Mouse (Mus musculus): Measurements from ENCODE around the gene Atp6v0a2. TPM values are rescaled to one million over a fixed set of nuclear protein-coding genes. Genes with fewer than 3 reads are reported as not detected.
"Not testable (repeated sequence)": the region's sequence is repeated elsewhere in the genome, so short reads cannot be mapped to it uniquely, and the experiment has no call there.

Atp6v0a2 gene
- total RNA-seq (2014; rRNA removed) (23.7 and 28.3 TPM in 2 replicates), polyA plus RNA-seq (2015; fragmentation: Nextera tagmentation; extraction: Ambion mirVana) (25.9 and 27.6 TPM in 2 replicates)

DNA sequence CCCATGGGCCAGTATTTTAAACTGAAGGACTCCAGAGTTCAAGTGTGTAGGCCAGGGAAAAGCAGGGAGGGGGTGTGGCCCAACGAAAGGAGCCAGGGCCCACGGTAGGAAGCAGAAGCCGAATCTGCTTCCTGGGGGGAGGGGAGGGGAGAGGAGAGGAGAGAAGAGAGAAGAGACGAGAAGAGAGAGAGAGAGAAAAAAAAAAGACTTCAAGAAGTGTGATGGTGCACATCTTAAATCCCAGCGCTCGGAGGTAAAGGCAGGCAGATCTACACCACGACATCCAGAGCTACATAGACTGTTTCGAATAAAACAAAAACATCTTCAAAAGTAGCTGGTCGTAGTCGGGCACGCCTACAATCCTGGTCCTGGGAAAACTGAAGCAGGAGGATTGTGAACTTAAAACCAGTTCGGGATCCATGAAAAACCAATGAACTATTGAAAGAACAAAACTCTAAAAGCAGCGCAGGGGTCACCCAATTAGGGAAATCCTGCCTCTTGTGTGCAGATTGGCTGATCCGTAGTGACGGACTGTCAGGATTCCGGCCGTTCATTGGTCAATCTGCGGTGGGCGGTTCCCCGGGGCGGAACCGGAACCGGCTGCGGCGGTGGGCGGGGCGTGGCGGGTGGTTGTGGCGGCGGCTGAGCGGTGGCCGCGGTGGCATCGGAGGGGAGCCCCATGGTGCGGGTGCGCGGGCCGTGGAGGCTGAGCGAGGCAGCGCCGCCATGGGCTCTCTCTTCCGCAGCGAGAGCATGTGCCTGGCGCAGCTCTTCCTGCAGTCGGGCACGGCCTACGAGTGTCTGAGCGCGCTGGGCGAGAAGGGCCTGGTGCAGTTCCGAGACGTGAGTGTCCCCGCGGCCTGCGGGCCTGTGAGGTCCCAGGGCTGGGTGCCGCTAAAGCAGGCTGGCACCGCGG, at the start of gene Atp6v0a2:
TSS of gene Atp6v0a2 (plus strand) at position 129 of the 916 bp plus-strand sequence.
- no peak for TF ChIP-seq CTCF (IDR thresholded peaks at IDR 0.05; ENCODE audit: low read depth)
- H3K27ac ChIP-seq = peak within 1 kb of the TSS; percentile 73
- ATAC-seq (peak; percentile 97), DNase-seq (ENCODE audit: low spot score) (peak; percentile 95)
- WGBS = under 1% methylated on average over 58 of the region's 58 CpGs
- H3K4me3 ChIP-seq (ENCODE audit: low read length) = peak within 1 kb of the TSS; percentile 63
- H3K4me2 ChIP-seq (ENCODE audit: low read depth, low read length) = peak within 1 kb of the TSS; percentile 94
- H3K4me1 ChIP-seq (ENCODE audit: insufficient read depth, low read length) = peaks cover 11% of the 10 kb centered on the region
- H3K9me3 ChIP-seq (ENCODE audit: low read length) = no peaks in the 10 kb centered on the region
- H3K27me3 ChIP-seq (ENCODE audit: insufficient read depth, low read length) = no peaks in the 10 kb centered on the region
- H3K36me3 ChIP-seq (ENCODE audit: insufficient read depth, low read length) = no peaks in the 10 kb centered on the region; the same call in 1 of the 2 replicates
- peak within 1 kb of the TSS; percentile 65 for H3K9ac ChIP-seq (replicated peaks; ENCODE audit: low read length)

DNA sequence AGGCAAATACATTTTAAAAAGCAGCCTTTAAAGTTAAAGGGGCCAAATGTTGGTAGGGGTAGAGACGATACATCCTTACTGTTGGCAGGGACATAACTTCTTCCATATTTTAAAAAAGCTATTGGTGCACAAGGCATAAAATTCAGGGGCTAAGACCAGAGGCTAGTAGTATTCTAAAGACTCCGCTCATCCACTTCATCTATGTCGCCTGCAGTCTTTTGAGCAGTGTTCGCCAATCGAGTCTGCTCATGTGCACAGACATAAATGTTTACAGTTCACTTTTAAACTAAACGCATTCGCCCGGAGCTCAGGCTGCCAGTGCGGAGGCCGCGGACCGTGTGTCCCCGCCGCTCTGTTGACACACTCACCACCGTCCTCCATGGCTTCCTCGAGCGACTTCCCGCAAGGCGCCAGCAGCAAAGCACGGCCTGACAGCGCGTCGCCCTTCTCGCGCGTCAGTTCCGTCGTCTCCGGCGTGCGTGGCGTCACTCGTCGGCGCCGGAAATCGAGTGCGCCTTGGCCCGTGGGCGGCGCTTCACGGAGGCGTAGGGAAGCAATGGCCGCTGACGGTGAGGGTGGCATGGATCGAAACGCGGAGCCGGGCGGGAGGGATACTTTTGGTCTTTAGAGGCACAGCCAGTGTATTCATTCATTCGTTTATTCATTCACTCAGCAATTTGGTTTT, 49.6 kb upstream of the Atp6v0a2 start, which contains the start of the genes Eif2b1 and Gtf2h3:
TSS of gene Eif2b1 (minus strand) at position 499 of the 685 bp plus-strand sequence.
TSS of gene Gtf2h3 (plus strand) at position 508 of the 685 bp plus-strand sequence.
- H3K4me1 ChIP-seq (ENCODE audit: insufficient read depth, low read length) = peaks cover 16% of the 10 kb centered on the region; the same call in 1 of the 2 replicates
- no peaks in the 10 kb centered on the region for H3K27me3 ChIP-seq (ENCODE audit: insufficient read depth, low read length)
- peak within 1 kb of the TSS; percentile 82 for H3K4me3 ChIP-seq (ENCODE audit: low read length)
- DNase-seq (ENCODE audit: low spot score) (peak; percentile 98), ATAC-seq (peak; percentile 95)
- H3K9me3 ChIP-seq (ENCODE audit: low read length) = no peaks in the 10 kb centered on the region
- under 1% methylated on average over 51 of the region's 51 CpGs for WGBS
- peaks cover 28% of the 10 kb centered on the region for H3K36me3 ChIP-seq (ENCODE audit: insufficient read depth, low read length)
- peak within 1 kb of the TSS; percentile 79 for H3K9ac ChIP-seq (replicated peaks; ENCODE audit: low read length)
- TF ChIP-seq CTCF (IDR thresholded peaks at IDR 0.05; ENCODE audit: low read depth) = no peak
- peak within 1 kb of the TSS; percentile 81 for H3K4me2 ChIP-seq (ENCODE audit: low read depth, low read length)
- H3K27ac ChIP-seq = peak within 1 kb of the TSS; percentile 69

DNA sequence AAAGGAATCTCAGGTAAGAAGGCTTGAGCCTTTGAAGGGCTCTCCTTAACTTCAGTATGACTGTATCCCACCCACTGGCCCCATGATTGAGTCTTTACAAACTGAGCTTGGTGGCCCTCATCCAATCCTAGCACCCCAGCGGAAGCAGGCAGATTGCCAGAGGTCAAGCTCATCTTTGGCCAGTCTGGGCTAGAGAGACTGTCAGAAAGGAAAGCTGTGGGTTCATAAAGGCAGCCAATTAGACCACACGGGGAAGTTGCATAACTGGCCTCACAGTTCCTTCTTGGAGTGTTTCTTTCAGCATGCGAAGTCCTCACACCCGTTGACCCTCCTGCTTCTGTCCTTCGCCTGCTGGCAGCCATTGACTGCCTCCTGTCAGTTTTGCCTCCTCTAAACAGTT, 45.9 kb upstream of the Atp6v0a2 start:
- no peak for ATAC-seq
- TF ChIP-seq CTCF (IDR thresholded peaks at IDR 0.05; ENCODE audit: low read depth) = no peak
- H3K36me3 ChIP-seq (ENCODE audit: insufficient read depth, low read length) = peaks cover 28% of the 10 kb centered on the region

DNA sequence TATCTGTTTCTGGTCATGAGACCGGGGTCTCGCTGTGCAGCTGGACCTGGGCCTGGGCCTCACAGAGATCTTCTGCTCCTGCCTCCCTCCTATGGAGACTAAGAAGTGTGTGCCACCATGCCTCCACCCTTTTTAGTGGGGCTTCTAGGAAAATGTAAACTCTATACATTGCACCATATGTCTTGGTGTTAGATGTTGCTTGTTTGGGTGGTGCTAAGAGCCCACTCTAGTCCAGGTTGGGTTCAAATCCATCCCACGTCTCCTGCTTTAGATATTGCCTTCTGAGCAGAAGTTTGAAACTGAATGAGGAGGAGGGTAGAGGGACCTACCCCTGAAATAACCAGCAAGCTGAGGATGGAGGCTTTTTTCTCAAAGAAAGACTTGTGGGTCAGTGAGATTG, 35.6 kb upstream of the Atp6v0a2 start:
- WGBS = 96% methylated on average over 3 of the region's 3 CpGs
- Histone ChIP-seq H3K4me2 (ENCODE audit: low read depth, low read length) (no peak overlapping the region), H3K4me1 (ENCODE audit: insufficient read depth, low read length) (no peaks in the 10 kb centered on the region), H3K4me3 (ENCODE audit: low read length) (no peak overlapping the region), H3K36me3 (ENCODE audit: insufficient read depth, low read length) (peaks cover 32% of the 10 kb centered on the region; the same call in 1 of the 2 replicates), H3K27ac (no peak overlapping the region), H3K27me3 (ENCODE audit: insufficient read depth, low read length) (no peaks in the 10 kb centered on the region), H3K9me3 (ENCODE audit: low read length) (no peaks in the 10 kb centered on the region), H3K9ac (replicated peaks; ENCODE audit: low read length) (no peak overlapping the region)
- ATAC-seq (no peak), DNase-seq (ENCODE audit: low spot score) (no peak)
- no peak for TF ChIP-seq CTCF (IDR thresholded peaks at IDR 0.05; ENCODE audit: low read depth)

More for the DNA sequence above, 45.9 kb upstream of the Atp6v0a2 start:
- H3K4me2 ChIP-seq (ENCODE audit: low read depth, low read length) = no peak overlapping the region
- H3K9ac ChIP-seq (replicated peaks; ENCODE audit: low read length) = no peak overlapping the region
- no peaks in the 10 kb centered on the region for H3K27me3 ChIP-seq (ENCODE audit: insufficient read depth, low read length)
- no peak overlapping the region for H3K4me3 ChIP-seq (ENCODE audit: low read length)
- H3K27ac ChIP-seq = no peak overlapping the region
- no peak for DNase-seq (ENCODE audit: low spot score)
- peaks cover 16% of the 10 kb centered on the region; the same call in 1 of the 2 replicates for H3K4me1 ChIP-seq (ENCODE audit: insufficient read depth, low read length)
- 79% methylated on average over 5 of the region's 5 CpGs for WGBS
- no peaks in the 10 kb centered on the region for H3K9me3 ChIP-seq (ENCODE audit: low read length)

DNA sequence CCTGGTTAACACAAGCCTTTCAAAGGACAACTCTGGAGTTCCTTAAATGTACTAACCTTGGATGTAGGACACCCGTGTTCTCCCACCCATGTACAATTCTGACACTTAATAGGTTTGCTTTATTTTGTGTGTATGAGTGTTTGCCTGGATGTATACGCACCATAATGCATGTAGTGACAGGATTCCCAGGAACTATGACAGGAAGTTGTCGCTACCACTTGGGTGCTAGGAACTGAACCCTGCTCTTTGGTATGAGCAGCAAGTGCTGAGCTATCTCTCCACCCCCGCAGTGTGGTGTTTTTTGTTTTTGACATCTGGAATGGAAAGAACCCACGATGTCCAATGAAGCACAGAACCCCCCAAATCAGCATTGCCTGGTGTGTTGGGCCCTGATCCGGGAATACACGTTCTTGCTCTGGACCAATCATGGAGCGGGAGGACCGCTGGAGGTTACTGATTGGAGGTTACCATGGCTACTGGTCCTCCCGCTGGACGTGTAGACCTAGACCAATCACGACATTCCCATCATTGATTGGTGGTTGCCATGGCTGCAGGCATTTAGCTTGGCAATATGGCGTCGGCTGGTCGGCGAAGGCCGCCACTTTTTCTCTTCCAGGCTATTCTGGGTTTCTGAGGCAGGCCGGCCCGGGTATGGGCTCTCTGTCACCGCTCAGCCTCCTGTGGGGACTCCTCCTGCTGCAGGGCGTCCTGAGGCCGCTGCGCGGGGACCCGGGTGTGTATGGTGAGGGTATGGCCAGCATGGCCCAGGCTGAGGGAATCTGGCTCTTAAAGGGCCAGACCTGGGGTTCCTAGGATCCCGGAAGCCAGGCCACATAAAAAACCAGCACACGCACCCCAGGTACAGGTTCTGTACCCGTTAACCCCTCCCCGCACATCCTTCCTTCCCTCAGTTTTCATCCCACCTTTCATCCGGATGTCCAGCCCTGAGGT, 29.9 kb upstream of the Atp6v0a2 start:
- 7% methylated on average over 30 of the region's 30 CpGs for WGBS
- no peak for TF ChIP-seq CTCF (IDR thresholded peaks at IDR 0.05; ENCODE audit: low read depth)
- DNase-seq (ENCODE audit: low spot score) (peak; percentile 99), ATAC-seq (peak; percentile 100)
- Histone ChIP-seq H3K27me3 (ENCODE audit: insufficient read depth, low read length) (no peaks in the 10 kb centered on the region), H3K27ac (peak overlapping the region; percentile 64; the same call in 1 of the 2 replicates), H3K9ac (replicated peaks; ENCODE audit: low read length) (peak overlapping the region; percentile 61), H3K4me3 (ENCODE audit: low read length) (peak overlapping the region; percentile 93), H3K36me3 (ENCODE audit: insufficient read depth, low read length) (peaks cover 18% of the 10 kb centered on the region; the same call in 1 of the 2 replicates), H3K4me1 (ENCODE audit: insufficient read depth, low read length) (peaks cover 6% of the 10 kb centered on the region; the same call in 1 of the 2 replicates), H3K4me2 (ENCODE audit: low read depth, low read length) (peak overlapping the region; percentile 95), H3K9me3 (ENCODE audit: low read length) (no peaks in the 10 kb centered on the region)

DNA sequence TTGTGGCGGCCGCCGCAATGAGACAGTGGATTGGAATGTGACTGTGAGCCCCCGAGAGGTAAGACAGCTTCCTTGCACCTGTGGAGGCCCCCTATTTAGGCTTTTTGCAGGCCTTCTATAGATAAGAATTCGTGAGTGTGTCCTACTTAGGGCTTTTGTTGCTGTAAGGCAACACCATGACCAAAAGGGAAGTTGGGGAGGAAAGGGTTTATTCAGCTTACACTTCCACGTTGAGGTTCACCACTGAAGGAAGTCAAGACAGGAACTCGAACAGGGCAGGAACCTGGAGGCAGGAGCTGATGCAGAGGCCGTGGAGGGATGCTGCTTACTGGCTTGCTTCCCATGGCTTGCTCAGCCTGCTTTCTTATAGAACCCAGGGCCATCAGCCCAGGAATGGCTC, 28.6 kb upstream of the Atp6v0a2 start:
- H3K4me1 ChIP-seq (ENCODE audit: insufficient read depth, low read length); H3K27ac ChIP-seq; DNase-seq (ENCODE audit: low spot score); H3K9ac ChIP-seq (replicated peaks; ENCODE audit: low read length); H3K4me3 ChIP-seq (ENCODE audit: low read length); ATAC-seq; H3K9me3 ChIP-seq (ENCODE audit: low read length); H3K27me3 ChIP-seq (ENCODE audit: insufficient read depth, low read length): not testable (repeated sequence)
- H3K4me2 ChIP-seq (ENCODE audit: low read depth, low read length) = peak overlapping the region; percentile 95; the same call in 1 of the 2 replicates
- WGBS = 51% methylated on average over 8 of the region's 8 CpGs
- peaks cover 12% of the 10 kb centered on the region; the same call in 1 of the 2 replicates for H3K36me3 ChIP-seq (ENCODE audit: insufficient read depth, low read length)

Measured in hindbrain, postnatal 0 days (tissue).